Mouse (Mus musculus) kidney, adult 8-10 months (tissue): ENCODE measurements at regions not wholly inside any gene's neighbourhood (a gene's known extent, or its start where the extent isn't known, plus 50 kb on each side); places are given as distances from the start of the nearest gene placed in this dataset.

Source experiments
- DNase-seq, 2 experiments: peaks; one replicate each; pipeline ENCODE4 v3.0.0; 2022

- DNase-seq = no peak
Observed at GRCm38 (mm10) chr1:73797858-73798257, 326.4 kb downstream of the Tns1 start.

GRCm38 (mm10) chr1:73797413-73797812, 326.8 kb downstream of the Tns1 start:
- no peak for DNase-seq

GRCm38 (mm10) chr1:73793871-73794270, 330.4 kb downstream of the Tns1 start:
- no peak for DNase-seq

GRCm38 (mm10) chr1:73793256-73793655, 331.0 kb downstream of the Tns1 start:
- DNase-seq = no peak

GRCm38 (mm10) chr1:73792311-73792710, 331.9 kb downstream of the Tns1 start:
- DNase-seq = no peak

- DNase-seq = no peak
Observed at GRCm38 (mm10) chr1:73787666-73788065, 336.6 kb downstream of the Tns1 start.

GRCm38 (mm10) chr1:73787224-73787623, 337.0 kb downstream of the Tns1 start:
- DNase-seq = no peak

GRCm38 (mm10) chr1:73783303-73783702, 340.9 kb downstream of the Tns1 start:
- no peak for DNase-seq

- no peak for DNase-seq
Observed at GRCm38 (mm10) chr1:73782871-73783270, 341.4 kb downstream of the Tns1 start.

- no peak for DNase-seq
Observed at GRCm38 (mm10) chr1:73771773-73772172, 352.5 kb downstream of the Tns1 start.

- no peak for DNase-seq
Observed at GRCm38 (mm10) chr1:73770631-73771030, 353.6 kb downstream of the Tns1 start.

- no peak for DNase-seq
Observed at GRCm38 (mm10) chr1:73764611-73765333, 359.5 kb downstream of the Tns1 start.

- DNase-seq = no peak
Observed at GRCm38 (mm10) chr1:73758110-73759061, 365.9 kb downstream of the Tns1 start.

- peak in 1 of 2 experiments; percentile 15 for DNase-seq
Observed at GRCm38 (mm10) chr1:73755791-73756190, 368.5 kb downstream of the Tns1 start.

- DNase-seq = no peak
Observed at GRCm38 (mm10) chr1:73754928-73755327, 369.3 kb downstream of the Tns1 start.

- DNase-seq = no peak
Observed at GRCm38 (mm10) chr1:73753157-73753556, 371.1 kb downstream of the Tns1 start.

- DNase-seq = peak; percentile 18 to 21
Observed at GRCm38 (mm10) chr1:73748702-73749101, 375.5 kb downstream of the Tns1 start.

GRCm38 (mm10) chr1:73744555-73745234, 379.6 kb downstream of the Tns1 start:
- no peak for DNase-seq

- no peak for DNase-seq
Observed at GRCm38 (mm10) chr1:73743737-73744554, 380.3 kb downstream of the Tns1 start.

GRCm38 (mm10) chr1:73737083-73737482, 387.2 kb downstream of the Tns1 start:
- DNase-seq = peak; percentile 49 to 75

- no peak for DNase-seq
Observed at GRCm38 (mm10) chr1:73728377-73728776, 395.9 kb downstream of the Tns1 start.

GRCm38 (mm10) chr1:73727781-73728180, 396.5 kb downstream of the Tns1 start:
- no peak for DNase-seq
